Mouse (Mus musculus): ENCODE measurements at regions not wholly inside any gene's neighbourhood (a gene's known extent, or its start where the extent isn't known, plus 50 kb on each side); places are given as distances from the start of the nearest gene placed in this dataset.
A peak's percentile ranks its signal among the peaks of the same experiment; 100 is the strongest.
"Not testable (repeated sequence)": the region's sequence is repeated elsewhere in the genome, so short reads cannot be mapped to it uniquely, and the experiment has no call there.

DNA sequence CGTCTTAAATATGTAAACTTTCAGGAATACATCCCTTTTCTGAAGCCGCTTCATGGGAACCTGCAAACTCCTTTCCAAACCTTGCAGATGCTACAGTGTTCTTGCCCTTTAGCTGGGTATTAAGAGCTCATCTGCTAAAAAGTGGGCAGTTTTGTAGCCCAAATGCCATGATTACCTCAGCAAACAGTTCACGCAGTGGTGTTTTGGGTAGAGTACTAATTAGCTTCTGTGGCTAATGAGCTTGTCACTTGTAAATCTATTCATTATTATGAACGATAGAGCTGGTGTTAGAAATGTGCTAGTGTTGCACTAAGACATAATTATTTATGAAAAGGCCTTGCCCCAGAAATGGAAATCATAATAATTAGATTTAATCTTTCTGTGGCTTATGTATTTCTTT lies 506.1 kb upstream of the Ccng1 start:
- Histone ChIP-seq H3K27me3 (replicated peaks) (no peaks in the 10 kb centered on the region), H3K9ac (no peak overlapping the region), H3K4me1 (no peaks in the 10 kb centered on the region), H3K4me3 (no peak overlapping the region), H3K9me3 (no peaks in the 10 kb centered on the region), H3K4me2 (no peak overlapping the region), H3K27ac (no peak overlapping the region), H3K36me3 (replicated peaks) (no peaks in the 10 kb centered on the region)
- no peak for ATAC-seq (replicated peaks)
- 72% methylated on average over 4 of the region's 4 CpGs for WGBS

- no peak overlapping the region for H3K4me2 ChIP-seq
- H3K27me3 ChIP-seq (replicated peaks): no peaks in the 10 kb centered on the region
- no peak overlapping the region for H3K9ac ChIP-seq
- H3K4me1 ChIP-seq: no peaks in the 10 kb centered on the region
- no peak overlapping the region for H3K27ac ChIP-seq
- no peaks in the 10 kb centered on the region for H3K36me3 ChIP-seq (replicated peaks)
- WGBS: 85% methylated on average over 18 of the region's 18 CpGs
- no peak for ATAC-seq (replicated peaks)
- no peak overlapping the region for H3K4me3 ChIP-seq
- no peaks in the 10 kb centered on the region for H3K9me3 ChIP-seq
Measured at GRCm38 (mm10) chr11:41259915-41260619, 505.0 kb upstream of the Ccng1 start.

DNA sequence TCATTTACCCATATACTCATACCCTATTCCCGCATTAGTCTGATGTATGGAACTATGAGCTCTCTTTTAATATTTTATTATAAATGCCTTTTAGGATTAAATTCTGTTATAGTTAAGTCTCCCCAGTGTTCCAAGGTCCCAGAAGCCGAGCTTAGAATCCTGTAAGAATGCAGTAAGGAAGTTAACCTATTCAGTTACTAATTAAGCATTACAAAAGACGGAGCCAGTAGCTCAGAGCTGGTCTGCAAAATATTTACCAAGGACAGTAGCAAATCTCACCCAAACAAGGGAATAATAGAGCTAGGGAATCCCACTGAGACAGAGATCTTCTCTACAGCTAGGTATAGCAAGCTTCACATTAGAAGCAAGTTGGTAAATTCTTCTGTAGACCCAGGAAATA lies 459.4 kb upstream of the Ccng1 start:
- not testable (repeated sequence) for H3K4me3 ChIP-seq; H3K9ac ChIP-seq; H3K27me3 ChIP-seq (replicated peaks); H3K4me1 ChIP-seq; H3K4me2 ChIP-seq; H3K36me3 ChIP-seq (replicated peaks); H3K9me3 ChIP-seq; H3K27ac ChIP-seq; ATAC-seq (replicated peaks)
- WGBS: 36% methylated on average over 3 of the region's 3 CpGs

- 100% methylated on average over 1 of the region's 1 CpGs for WGBS
- Histone ChIP-seq H3K9ac (no peak overlapping the region), H3K4me1 (no peaks in the 10 kb centered on the region), H3K4me2 (no peak overlapping the region), H3K27ac (no peak overlapping the region), H3K36me3 (replicated peaks) (no peaks in the 10 kb centered on the region), H3K4me3 (no peak overlapping the region), H3K27me3 (replicated peaks) (no peaks in the 10 kb centered on the region), H3K9me3 (no peaks in the 10 kb centered on the region)
- no peak for ATAC-seq (replicated peaks)
Measured at GRCm38 (mm10) chr11:41202228-41202627, 447.1 kb upstream of the Ccng1 start.

- no peak overlapping the region for H3K4me2 ChIP-seq
- no peaks in the 10 kb centered on the region for H3K9me3 ChIP-seq
- ATAC-seq (replicated peaks): no peak
- no peak overlapping the region for H3K27ac ChIP-seq
- H3K4me3 ChIP-seq: no peak overlapping the region
- WGBS: 81% methylated on average over 3 of the region's 3 CpGs
- no peaks in the 10 kb centered on the region for H3K27me3 ChIP-seq (replicated peaks)
- H3K9ac ChIP-seq: no peak overlapping the region
- H3K4me1 ChIP-seq: no peaks in the 10 kb centered on the region
- no peaks in the 10 kb centered on the region for H3K36me3 ChIP-seq (replicated peaks)
Measured at GRCm38 (mm10) chr11:41193981-41194380, 438.9 kb upstream of the Ccng1 start.

DNA sequence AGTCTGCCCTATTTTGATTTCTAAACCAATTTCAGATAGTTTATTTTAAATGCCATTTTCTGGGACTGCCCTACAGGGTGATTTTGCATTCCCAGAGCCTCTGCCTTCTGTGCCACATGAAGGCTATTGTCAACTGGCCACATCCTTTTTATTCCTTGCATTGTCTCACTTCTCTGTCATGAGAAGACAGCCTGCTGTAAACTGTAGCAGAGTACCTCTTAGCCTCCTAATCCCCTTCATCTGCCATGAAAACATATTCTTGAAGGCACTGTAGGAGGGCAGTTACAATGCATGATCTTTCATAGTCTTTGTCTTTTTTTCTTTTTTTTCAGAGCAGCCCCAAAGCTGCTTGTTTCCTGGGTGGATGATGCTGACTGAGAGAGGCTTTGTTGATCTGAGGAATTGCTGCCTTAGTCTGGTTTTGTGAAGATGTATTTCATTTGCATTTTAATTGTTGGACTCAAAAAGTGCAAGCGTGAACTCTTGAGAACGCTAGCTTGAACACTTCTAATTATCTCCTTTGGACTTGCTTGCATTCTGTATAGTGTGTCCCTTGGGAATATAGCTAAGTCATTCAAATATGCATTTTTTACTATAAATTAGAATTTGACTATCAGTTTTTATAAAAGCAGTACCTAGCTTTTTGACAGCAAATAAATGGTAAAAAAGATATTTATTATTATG lies 405.5 kb upstream of the Ccng1 start:
- H3K27me3 ChIP-seq (replicated peaks): no peaks in the 10 kb centered on the region
- peak overlapping the region; percentile 74 for H3K27ac ChIP-seq
- no peak overlapping the region for H3K4me2 ChIP-seq
- no peaks in the 10 kb centered on the region for H3K36me3 ChIP-seq (replicated peaks)
- peaks cover 8% of the 10 kb centered on the region for H3K4me1 ChIP-seq
- ATAC-seq (replicated peaks): peak; percentile 88
- H3K4me3 ChIP-seq: no peak overlapping the region
- no peaks in the 10 kb centered on the region for H3K9me3 ChIP-seq
- 12% methylated on average over 2 of the region's 2 CpGs for WGBS
- H3K9ac ChIP-seq: no peak overlapping the region

- Histone ChIP-seq H3K4me3 (no peak overlapping the region), H3K36me3 (replicated peaks) (no peaks in the 10 kb centered on the region), H3K9ac (no peak overlapping the region), H3K4me1 (peaks cover 8% of the 10 kb centered on the region), H3K4me2 (no peak overlapping the region), H3K27me3 (replicated peaks) (no peaks in the 10 kb centered on the region), H3K9me3 (no peaks in the 10 kb centered on the region), H3K27ac (no peak overlapping the region)
- ATAC-seq (replicated peaks): no peak
- WGBS: 31% methylated on average over 1 of the region's 1 CpGs
Measured at GRCm38 (mm10) chr11:41159927-41160326, 404.8 kb upstream of the Ccng1 start.

GRCm38 (mm10) chr11:41158761-41159596 lies 403.9 kb upstream of the Ccng1 start:
- Histone ChIP-seq H3K4me1 (peaks cover 8% of the 10 kb centered on the region), H3K4me3 (no peak overlapping the region), H3K27me3 (replicated peaks) (no peaks in the 10 kb centered on the region), H3K9ac (no peak overlapping the region), H3K9me3 (no peaks in the 10 kb centered on the region), H3K36me3 (replicated peaks) (no peaks in the 10 kb centered on the region), H3K4me2 (no peak overlapping the region), H3K27ac (peak overlapping the region; percentile 34; the same call in 1 of the 2 replicates)
- 57% methylated on average over 4 of the region's 4 CpGs for WGBS
- ATAC-seq (replicated peaks): peak; percentile 57; the same call in 1 of the 2 replicates

DNA sequence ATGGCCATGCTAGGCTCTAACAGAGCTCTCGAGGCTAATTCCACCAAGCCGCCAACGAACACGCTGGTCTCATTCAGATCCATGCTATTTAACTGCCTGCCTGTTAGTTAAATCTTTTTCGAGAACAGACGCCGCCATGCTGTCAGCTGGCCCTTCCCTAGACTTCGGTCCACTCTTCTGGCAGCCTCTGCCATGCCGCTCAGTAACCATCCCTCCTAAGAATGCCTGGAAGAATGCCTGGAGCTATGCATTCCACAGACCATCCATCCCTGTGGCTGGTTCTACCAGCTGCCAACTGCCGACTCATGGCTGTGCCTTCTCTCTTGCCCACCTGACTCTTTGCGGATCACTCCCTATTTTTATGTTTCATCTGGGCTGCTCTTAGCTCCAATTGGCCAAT lies 402.2 kb upstream of the Ccng1 start:
- no peak overlapping the region for H3K27ac ChIP-seq
- no peak overlapping the region for H3K9ac ChIP-seq
- H3K4me2 ChIP-seq: no peak overlapping the region
- WGBS: 96% methylated on average over 11 of the region's 11 CpGs
- H3K4me1 ChIP-seq: peaks cover 8% of the 10 kb centered on the region
- no peaks in the 10 kb centered on the region for H3K27me3 ChIP-seq (replicated peaks)
- no peak overlapping the region for H3K4me3 ChIP-seq
- no peak for ATAC-seq (replicated peaks)
- H3K9me3 ChIP-seq: no peaks in the 10 kb centered on the region
- H3K36me3 ChIP-seq (replicated peaks): no peaks in the 10 kb centered on the region
